7 mouse cellular contexts compared by ENCODE assay signal in genomic region chr2:26446671-26447070, GRCm38 (mm10). TPM values are rescaled to one million over a fixed set of nuclear protein-coding genes. Genes with fewer than 3 reads are reported as not detected.
A peak's percentile ranks its signal among the peaks of the same experiment; 100 is the strongest.
DNase-seq lines count a peak whose midpoint lies in the region; ATAC-seq and TF ChIP-seq lines count a peak whose summit lies in the region.

No protein-coding gene starts in this region.

- peak overlapping the region; percentile 94 for H3K4me3 ChIP-seq in lung, embryonic 14.5 days (ENCODE audit: low read depth, low read length)
- H3K4me3 ChIP-seq in forebrain, embryonic 11.5 days (ENCODE audit: low read depth, low read length) = peak overlapping the region; percentile 88
- H3K4me3 ChIP-seq in limb, embryonic 10.5 days = peak overlapping the region; percentile 93
- peak overlapping the region; percentile 71 for H3K4me3 ChIP-seq in olfactory bulb, adult 2 months (ENCODE audit: insufficient read depth, low read depth, low read length)

- peak overlapping the region; percentile 42; the same call in 1 of the 2 replicates for H3K27ac ChIP-seq in lung, embryonic 14.5 days (ENCODE audit: low read depth)
- H3K27ac ChIP-seq in forebrain, embryonic 11.5 days (ENCODE audit: low read depth, low read length) = no peak overlapping the region
- peak overlapping the region; percentile 92; the same call in 1 of the 2 replicates for H3K27ac ChIP-seq in limb, embryonic 10.5 days
- no peak overlapping the region for H3K27ac ChIP-seq in olfactory bulb, adult 2 months (ENCODE audit: insufficient read depth, low read depth, low read length)

- peak overlapping the region; percentile 71 for H3K9ac ChIP-seq in lung, embryonic 14.5 days
- peak overlapping the region; percentile 1; the same call in 1 of the 2 replicates for H3K9ac ChIP-seq in forebrain, embryonic 11.5 days (ENCODE audit: low read length)

- H3K27me3 ChIP-seq in lung, embryonic 14.5 days (ENCODE audit: insufficient read depth, low read length) = no peaks in the 10 kb centered on the region
- H3K27me3 ChIP-seq in forebrain, embryonic 11.5 days (ENCODE audit: control insufficient read depth, insufficient read depth, low read length) = no peaks in the 10 kb centered on the region
- no peaks in the 10 kb centered on the region for H3K27me3 ChIP-seq in limb, embryonic 10.5 days (ENCODE audit: low read depth, poor library complexity, severe bottlenecking)

- WGBS in lung, embryonic 14.5 days = 67% methylated on average over 4 of the region's 4 CpGs
- 71% methylated on average over 4 of the region's 4 CpGs for WGBS in forebrain, embryonic 11.5 days
- WGBS in limb, embryonic 10.5 days = 76% methylated on average over 4 of the region's 4 CpGs
- WGBS in olfactory bulb, adult 2 months = 60% methylated on average over 4 of the region's 4 CpGs

- peak overlapping the region; percentile 88 for H3K4me2 ChIP-seq in lung, embryonic 14.5 days
- H3K4me2 ChIP-seq in forebrain, embryonic 11.5 days (ENCODE audit: low read depth, low read length, severe bottlenecking) = peak overlapping the region; percentile 82

- TF ChIP-seq POLR2A in olfactory bulb, adult 2 months (IDR thresholded peaks at IDR 0.05; ENCODE audit: insufficient read depth, low read depth, low read length) = no peak

- no peak for TF ChIP-seq CTCF in lung, embryonic 14.5 days (IDR thresholded peaks at IDR 0.05; ENCODE audit: low read depth)
- no peak for TF ChIP-seq CTCF in olfactory bulb, adult 2 months (IDR thresholded peaks at IDR 0.05; ENCODE audit: insufficient read depth, low read depth, low read length)

- H3K4me1 ChIP-seq in lung, embryonic 14.5 days (ENCODE audit: insufficient read depth) = peaks cover 14% of the 10 kb centered on the region
- H3K4me1 ChIP-seq in forebrain, embryonic 11.5 days (replicated peaks; ENCODE audit: control insufficient read depth, insufficient read depth, low read length) = peaks cover 13% of the 10 kb centered on the region; the same call in 1 of the 2 replicates
- peaks cover 28% of the 10 kb centered on the region for H3K4me1 ChIP-seq in limb, embryonic 10.5 days
- peaks cover 15% of the 10 kb centered on the region for H3K4me1 ChIP-seq in olfactory bulb, adult 2 months (ENCODE audit: control insufficient read depth, insufficient read depth, low read length)

- no peak for DNase-seq in lung, embryonic 14.5 days
- no peak for DNase-seq in lung, postnatal 36 days
- DNase-seq in forebrain, embryonic 11.5 days (ENCODE audit: low spot score) = peak; percentile 55
- DNase-seq in limb, embryonic 10.5 days (ENCODE audit: low spot score) = no peak
- no peak for DNase-seq in ovary, postnatal 10 days (ENCODE audit: low spot score)
- no peak for DNase-seq in urinary bladder, postnatal 10 days (ENCODE audit: low spot score)

- peaks cover 4% of the 10 kb centered on the region for H3K36me3 ChIP-seq in lung, embryonic 14.5 days (ENCODE audit: insufficient read depth)
- no peaks in the 10 kb centered on the region for H3K36me3 ChIP-seq in forebrain, embryonic 11.5 days (ENCODE audit: control insufficient read depth, insufficient read depth, low read length)
- peaks cover 4% of the 10 kb centered on the region for H3K36me3 ChIP-seq in limb, embryonic 10.5 days

- no peaks in the 10 kb centered on the region for H3K9me3 ChIP-seq in lung, embryonic 14.5 days (ENCODE audit: low read depth, low read length)
- H3K9me3 ChIP-seq in forebrain, embryonic 11.5 days (ENCODE audit: control insufficient read depth, low read length) = no peaks in the 10 kb centered on the region
- no peaks in the 10 kb centered on the region for H3K9me3 ChIP-seq in limb, embryonic 10.5 days (replicated peaks)

- no peak for ATAC-seq in lung, embryonic 14.5 days (ENCODE audit: insufficient read depth)
- no peak for ATAC-seq in forebrain, embryonic 11.5 days (replicated peaks; ENCODE audit: low FRiP score)

RNA-seq across cellular contexts. Expression of gene Sec16a, which starts 1.7 kb away (rescaled TPM):
- polyA plus RNA-seq in lung, embryonic 14.5 days (2014; fragmentation: Nextera tagmentation; extraction: Ambion mirVana) = 36.0 and 36.5 TPM in 2 replicates
- 39.3 and 40.9 TPM in 2 replicates for polyA plus RNA-seq in forebrain, embryonic 11.5 days (2014; fragmentation: Nextera tagmentation; extraction: Ambion mirVana)
- 29.4 and 37.1 TPM in 2 replicates for polyA plus RNA-seq in limb, embryonic 10.5 days (2016; fragmentation: Nextera tagmentation; extraction: Ambion mirVana)
- polyA plus RNA-seq in olfactory bulb, adult 2 months (2012; ENCODE audit: insufficient read depth, insufficient read length, low replicate concordance, missing spikeins) = 122 TPM in 1 of 2 replicates, not detected in the other

RNA-seq across cellular contexts. Expression of gene Inpp5e, which starts 37.7 kb away (rescaled TPM):
- 18.6 and 22.4 TPM in 2 replicates for polyA plus RNA-seq in lung, embryonic 14.5 days (2014; fragmentation: Nextera tagmentation; extraction: Ambion mirVana)
- 26.7 and 31.3 TPM in 2 replicates for polyA plus RNA-seq in forebrain, embryonic 11.5 days (2014; fragmentation: Nextera tagmentation; extraction: Ambion mirVana)
- 30.6 and 35.3 TPM in 2 replicates for polyA plus RNA-seq in limb, embryonic 10.5 days (2016; fragmentation: Nextera tagmentation; extraction: Ambion mirVana)
- polyA plus RNA-seq in olfactory bulb, adult 2 months (2012; ENCODE audit: insufficient read depth, insufficient read length, low replicate concordance, missing spikeins) = not detected in 2 replicates

RNA-seq across cellular contexts. Expression of gene Pmpca, which starts 57.5 kb away (rescaled TPM):
- polyA plus RNA-seq in lung, embryonic 14.5 days (2014; fragmentation: Nextera tagmentation; extraction: Ambion mirVana) = 97.4 and 104 TPM in 2 replicates
- polyA plus RNA-seq in forebrain, embryonic 11.5 days (2014; fragmentation: Nextera tagmentation; extraction: Ambion mirVana) = 130 and 131 TPM in 2 replicates
- polyA plus RNA-seq in limb, embryonic 10.5 days (2016; fragmentation: Nextera tagmentation; extraction: Ambion mirVana) = 142 and 149 TPM in 2 replicates
- polyA plus RNA-seq in olfactory bulb, adult 2 months (2012; ENCODE audit: insufficient read depth, insufficient read length, low replicate concordance, missing spikeins) = 415 TPM in 1 of 2 replicates, not detected in the other

RNA-seq across cellular contexts. Expression of gene Entr1, which starts 57.6 kb away (rescaled TPM):
- 103 and 116 TPM in 2 replicates for polyA plus RNA-seq in lung, embryonic 14.5 days (2014; fragmentation: Nextera tagmentation; extraction: Ambion mirVana)
- 137 and 142 TPM in 2 replicates for polyA plus RNA-seq in forebrain, embryonic 11.5 days (2014; fragmentation: Nextera tagmentation; extraction: Ambion mirVana)
- polyA plus RNA-seq in limb, embryonic 10.5 days (2016; fragmentation: Nextera tagmentation; extraction: Ambion mirVana) = 127 and 148 TPM in 2 replicates
- polyA plus RNA-seq in olfactory bulb, adult 2 months (2012; ENCODE audit: insufficient read depth, insufficient read length, low replicate concordance, missing spikeins) = not detected in 2 replicates

Comparison
In these comparisons a context has a peak if more than half of its experiments do, and no peak if none do; other contexts are left out.
1. H3K27ac ChIP-seq: peak in lung, embryonic 14.5 days (single experiment) and limb, embryonic 10.5 days (single experiment); none in forebrain, embryonic 11.5 days (single experiment) and olfactory bulb, adult 2 months (single experiment).
2. RNA of gene Inpp5e, which starts 37.7 kb away (polyA plus RNA-seq): 30.6 to 35.3 TPM in limb, embryonic 10.5 days, 26.7 to 31.3 TPM in forebrain, embryonic 11.5 days and 18.6 to 22.4 TPM in lung, embryonic 14.5 days; not detected in olfactory bulb, adult 2 months; every median in the first group is over 10 times any median in the second.
3. Peak in every context shown above with its lines, with median percentiles within 50 percentile points of each other: H3K4me3 ChIP-seq.